Mouse (Mus musculus) limb, embryonic 12.5 days (tissue): ENCODE results near the gene Inpp5d. TPM values are rescaled to one million over a fixed set of nuclear protein-coding genes. Genes with fewer than 3 reads are reported as not detected.

Experiments
- ATAC-seq: fragments of 200-750 bp; cut with Nextera tagmentation; 2 replicates; pipeline ENCODE4 v1.8.0; 2017; ENCODE audit warnings: low read depth, moderate TSS enrichment; ENCODE audit not compliant: insufficient number of reproducible peaks, insufficient read depth, low FRiP score, low TSS enrichment
- H3K27ac ChIP-seq: fragments of 300-500 bp; sonication (generic); 2 replicates; pipeline ENCODE4 v1.5.1; 2016; ENCODE audit warnings: mild to moderate bottlenecking, moderate library complexity
- H3K27me3 ChIP-seq: fragments of 300-500 bp; sonication (generic); 2 replicates; pipeline ENCODE4 v1.6.1; 2016; ENCODE audit warnings: mild to moderate bottlenecking, moderate library complexity
- H3K36me3 ChIP-seq: fragments of 300-500 bp; sonication (generic); 2 replicates; pipeline ENCODE4 v1.6.1; 2016; ENCODE audit warnings: mild to moderate bottlenecking, moderate library complexity
- H3K4me1 ChIP-seq: fragments of 300-500 bp; sonication (generic); replicated peaks from 2 replicates; pipeline ENCODE4 v1.6.1; 2016
- H3K4me2 ChIP-seq: fragments of 300-500 bp; sonication (generic); 2 replicates; pipeline ENCODE4 v1.6.1; 2016; ENCODE audit warnings: mild to moderate bottlenecking, moderate library complexity
- H3K4me3 ChIP-seq: fragments of 300-500 bp; sonication (generic); replicated peaks from 2 replicates; pipeline ENCODE4 v1.5.1; 2016; ENCODE audit warnings: mild to moderate bottlenecking
- H3K9ac ChIP-seq: fragments of 300-500 bp; sonication (generic); replicated peaks from 2 replicates; pipeline ENCODE4 v1.6.1; 2016; ENCODE audit warnings: mild to moderate bottlenecking, moderate library complexity
- H3K9me3 ChIP-seq: fragments of 300-500 bp; sonication (generic); 2 replicates; pipeline ENCODE4 v1.6.1; 2016; ENCODE audit warnings: mild to moderate bottlenecking, moderate library complexity
- whole genome bisulfite sequencing: fragments of 180-500 bp; shearing (Covaris S2); methylation state at CpG from one replicate; pipeline ENCODE4 v1.1.7; 2016; 5-methylcytosine and 5-hydroxymethylcytosine counted together
- polyA plus RNA-seq: library from polyadenylated mRNA; unstranded; fragments of >200 nt; fragmentation: Nextera tagmentation; extraction: Ambion mirVana; gene quantifications from 2 replicates; pipeline ENCODE4 v1.2.1, GENCODE M21; 2016

Inpp5d gene
- polyA plus RNA-seq, 1 experiment from 2014 or later = 3.6 TPM

DNA sequence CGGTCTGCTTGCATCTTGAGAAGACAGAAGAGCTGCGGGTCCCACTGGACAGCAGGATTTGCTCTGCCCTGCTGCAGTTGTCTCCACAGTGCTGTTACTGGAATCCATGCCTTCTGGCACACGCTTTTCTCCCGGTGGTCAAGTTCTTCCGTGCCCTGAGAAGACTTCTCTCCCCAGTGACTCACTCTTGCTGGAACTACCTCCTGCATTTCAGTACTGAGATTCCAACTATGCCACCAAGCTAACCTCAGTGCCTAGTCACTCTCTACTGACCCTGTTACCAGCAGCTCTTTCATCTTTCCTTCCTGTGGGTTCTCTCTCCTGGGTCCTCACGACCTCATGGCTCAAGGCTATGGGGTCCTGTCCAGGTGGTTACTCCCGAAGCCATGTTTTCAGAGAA, 22.9 kb downstream of the Inpp5d start:
- no peak for ATAC-seq
- Histone ChIP-seq H3K36me3 (no peaks in the 10 kb centered on the region), H3K27me3 (no peaks in the 10 kb centered on the region), H3K9me3 (no peaks in the 10 kb centered on the region), H3K4me1 (no peaks in the 10 kb centered on the region; the same call in 1 of the 2 replicates), H3K4me2 (no peak overlapping the region), H3K9ac (no peak overlapping the region), H3K4me3 (no peak overlapping the region), H3K27ac (no peak overlapping the region)
- WGBS = 89% methylated on average over 7 of the region's 7 CpGs

DNA sequence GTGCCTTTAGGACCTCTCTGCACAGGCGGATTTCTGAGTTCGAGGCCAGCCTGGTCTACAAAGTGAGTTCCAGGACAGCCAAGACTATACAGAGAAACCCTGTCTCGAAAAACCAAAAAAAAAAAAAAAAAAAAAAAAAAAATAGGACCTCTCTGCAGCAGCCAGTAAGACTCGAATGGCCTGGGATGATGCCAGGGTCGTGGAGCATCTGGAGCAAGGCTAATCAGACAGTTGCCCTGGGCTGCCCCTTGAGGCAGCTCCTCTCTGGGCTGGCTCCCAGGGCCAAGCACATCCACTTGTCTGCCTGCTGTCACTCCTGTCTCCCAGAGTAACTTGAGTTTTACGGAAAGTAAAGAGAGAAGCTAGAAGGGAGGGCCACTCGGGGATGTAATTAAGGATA, 24.9 kb downstream of the Inpp5d start:
- Histone ChIP-seq H3K36me3 (no peaks in the 10 kb centered on the region), H3K4me1 (no peaks in the 10 kb centered on the region; the same call in 1 of the 2 replicates), H3K4me2 (no peak overlapping the region), H3K4me3 (no peak overlapping the region), H3K27me3 (no peaks in the 10 kb centered on the region), H3K9ac (no peak overlapping the region), H3K27ac (no peak overlapping the region), H3K9me3 (no peaks in the 10 kb centered on the region)
- WGBS = 75% methylated on average over 7 of the region's 7 CpGs
- no peak for ATAC-seq

DNA sequence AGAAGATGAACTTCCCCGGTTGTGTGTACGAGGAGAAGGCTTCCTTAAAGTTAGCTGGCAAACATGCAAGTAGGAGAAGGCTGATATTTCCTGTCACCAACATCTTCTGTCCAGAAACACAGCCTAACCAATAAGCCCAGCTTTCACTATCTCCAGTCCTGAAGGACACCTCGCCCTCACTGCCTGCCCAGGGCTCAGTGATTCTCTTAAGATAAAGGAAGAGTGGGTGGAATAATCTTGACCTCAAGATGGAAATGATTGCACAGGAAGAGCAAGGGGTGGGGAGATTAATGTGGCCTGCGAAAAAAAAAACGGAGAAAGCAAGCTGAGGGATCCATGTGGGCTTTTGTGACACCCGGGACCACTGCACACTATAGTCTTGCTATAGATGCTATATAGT, 25.6 kb downstream of the Inpp5d start:
- Histone ChIP-seq H3K9ac (no peak overlapping the region), H3K9me3 (no peaks in the 10 kb centered on the region), H3K4me1 (no peaks in the 10 kb centered on the region), H3K27ac (no peak overlapping the region), H3K4me3 (no peak overlapping the region), H3K27me3 (no peaks in the 10 kb centered on the region), H3K4me2 (no peak overlapping the region), H3K36me3 (no peaks in the 10 kb centered on the region)
- ATAC-seq = no peak
- WGBS = 83% methylated on average over 6 of the region's 6 CpGs

DNA sequence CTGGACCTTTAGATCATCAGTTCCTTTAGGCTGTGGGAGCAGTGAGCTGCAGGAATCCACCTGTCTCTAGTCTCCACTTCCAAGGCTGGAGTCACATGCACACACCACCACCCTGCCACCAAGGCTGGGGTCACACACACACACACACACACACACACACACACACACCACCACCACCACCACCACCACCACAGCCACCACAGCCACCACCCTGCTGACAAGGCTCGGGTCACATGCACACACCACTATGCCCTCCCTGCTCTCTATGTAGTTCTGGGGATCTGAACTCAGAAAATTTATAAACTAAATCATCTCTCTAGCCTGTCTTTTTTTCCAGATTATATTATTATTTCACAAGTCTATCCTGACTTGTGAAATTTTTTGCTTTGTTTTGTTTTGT, 27.7 kb downstream of the Inpp5d start:
- H3K4me3 ChIP-seq = no peak overlapping the region
- 88% methylated on average over 1 of the region's 1 CpGs for WGBS
- no peak overlapping the region for H3K9ac ChIP-seq
- H3K9me3 ChIP-seq = no peaks in the 10 kb centered on the region
- H3K27ac ChIP-seq = no peak overlapping the region
- H3K4me1 ChIP-seq = no peaks in the 10 kb centered on the region
- no peak for ATAC-seq
- H3K36me3 ChIP-seq = no peaks in the 10 kb centered on the region
- H3K27me3 ChIP-seq = no peaks in the 10 kb centered on the region
- no peak overlapping the region for H3K4me2 ChIP-seq

DNA sequence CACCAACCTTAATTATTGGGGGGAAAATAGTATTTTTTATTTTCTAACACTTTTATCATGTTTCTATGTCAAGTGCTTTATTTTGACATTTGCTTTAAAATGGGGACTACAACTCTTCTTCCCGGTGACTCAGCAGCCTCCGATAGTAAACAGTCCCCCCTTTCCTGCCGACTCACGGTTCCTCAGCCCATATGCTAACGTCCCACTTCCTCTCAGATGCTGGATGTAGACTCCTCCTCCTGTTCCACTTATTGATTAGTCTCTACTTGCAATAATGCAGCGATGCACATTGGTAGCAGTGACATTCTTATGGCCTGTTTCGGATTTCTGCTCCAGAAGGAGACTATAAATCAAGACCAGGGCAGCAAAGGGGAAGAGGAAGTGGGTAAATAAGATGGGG, 28.5 kb downstream of the Inpp5d start:
- H3K27ac ChIP-seq = no peak overlapping the region
- no peak for ATAC-seq

DNA sequence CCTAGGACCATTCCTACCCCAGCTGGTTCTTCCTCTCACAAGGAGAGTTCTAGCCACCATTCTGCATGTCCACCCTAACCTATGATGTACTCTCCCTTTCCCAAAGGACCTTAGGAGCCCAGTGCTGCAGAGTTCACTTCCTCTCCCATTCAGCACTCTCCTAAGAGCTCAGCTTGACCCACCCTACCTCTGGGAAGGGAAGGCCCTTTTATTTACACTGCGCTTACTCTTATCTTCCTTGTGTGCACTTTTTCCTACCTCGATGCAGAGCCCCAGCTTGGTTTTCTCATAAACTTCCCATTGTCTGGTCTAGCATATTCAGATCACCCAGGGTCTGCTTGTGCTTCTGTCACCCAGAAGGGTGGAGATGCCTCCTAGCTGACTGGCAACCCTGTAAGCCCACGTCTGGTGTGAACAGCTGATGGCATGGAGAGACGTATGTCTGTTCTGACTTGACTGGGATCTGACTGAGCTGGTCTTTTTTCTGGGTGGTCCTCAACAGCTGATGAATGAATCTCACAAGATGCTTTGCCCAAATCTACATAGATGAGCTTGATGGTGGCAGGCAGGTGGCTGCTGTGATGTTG, 29.2 kb downstream of the Inpp5d start:
- Histone ChIP-seq H3K9me3 (no peaks in the 10 kb centered on the region), H3K27ac (no peak overlapping the region), H3K4me1 (no peaks in the 10 kb centered on the region), H3K4me2 (no peak overlapping the region), H3K9ac (no peak overlapping the region), H3K36me3 (no peaks in the 10 kb centered on the region), H3K4me3 (no peak overlapping the region), H3K27me3 (no peaks in the 10 kb centered on the region)
- 75% methylated on average over 4 of the region's 4 CpGs for WGBS
- no peak for ATAC-seq

More for the DNA sequence above, 28.5 kb downstream of the Inpp5d start:
- 52% methylated on average over 7 of the region's 7 CpGs for WGBS
- Histone ChIP-seq H3K9ac (no peak overlapping the region), H3K4me3 (no peak overlapping the region), H3K4me1 (no peaks in the 10 kb centered on the region), H3K4me2 (no peak overlapping the region), H3K27me3 (no peaks in the 10 kb centered on the region), H3K9me3 (no peaks in the 10 kb centered on the region), H3K36me3 (no peaks in the 10 kb centered on the region)

DNA sequence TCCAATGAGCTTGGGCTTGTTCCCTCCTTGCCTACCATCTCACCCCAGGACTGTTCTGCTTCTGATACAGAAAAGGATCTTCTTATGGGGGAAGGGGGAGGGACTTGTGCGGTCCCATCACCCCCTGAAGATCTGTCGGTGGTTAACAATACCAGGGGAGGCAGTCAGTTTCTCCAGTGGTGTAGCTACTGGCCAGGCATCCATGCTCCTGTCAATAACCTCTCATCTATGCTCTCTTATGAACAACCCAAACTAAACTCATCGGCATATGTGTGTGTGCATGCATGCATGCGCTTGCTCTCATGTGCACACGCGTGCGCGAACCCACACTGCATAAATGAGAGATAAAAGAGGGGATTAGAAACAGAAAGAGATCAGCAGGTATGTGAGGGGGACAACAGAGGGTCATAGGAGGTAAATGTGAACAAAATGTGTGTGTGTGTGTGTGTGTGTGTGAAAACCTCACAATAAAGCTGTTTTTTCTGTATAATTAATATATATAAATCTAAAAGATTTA, 29.9 kb downstream of the Inpp5d start:
- Histone ChIP-seq H3K4me2 (no peak overlapping the region), H3K36me3 (no peaks in the 10 kb centered on the region), H3K4me3 (no peak overlapping the region), H3K9ac (no peak overlapping the region), H3K27me3 (no peaks in the 10 kb centered on the region), H3K9me3 (no peaks in the 10 kb centered on the region), H3K27ac (no peak overlapping the region), H3K4me1 (no peaks in the 10 kb centered on the region)
- no peak for ATAC-seq
- 93% methylated on average over 8 of the region's 8 CpGs for WGBS

DNA sequence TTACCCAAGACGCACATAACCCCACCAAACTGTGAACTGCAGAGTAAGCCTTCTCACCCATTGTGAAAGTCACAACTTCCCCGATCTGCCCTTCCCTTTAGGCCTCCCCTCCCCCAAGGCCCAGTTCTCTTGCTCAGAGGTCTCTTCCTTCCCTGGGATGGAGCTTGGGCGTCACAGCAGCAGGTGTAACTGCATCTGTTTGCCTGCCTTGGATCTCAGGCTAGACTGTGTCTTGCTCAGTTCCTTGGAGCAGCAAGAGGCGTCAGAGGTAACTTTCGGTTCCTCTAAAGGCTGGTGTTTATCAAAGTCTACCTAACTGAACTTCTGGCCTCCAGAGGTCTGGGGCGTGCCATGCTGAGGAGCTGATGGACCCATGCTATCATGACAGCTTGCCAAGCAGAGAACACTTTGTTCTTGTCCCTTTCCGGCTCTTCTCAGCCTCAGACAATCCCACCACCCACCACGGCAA, 30.5 kb downstream of the Inpp5d start:
- WGBS = 81% methylated on average over 8 of the region's 8 CpGs
- Histone ChIP-seq H3K4me2 (no peak overlapping the region), H3K4me3 (no peak overlapping the region), H3K27ac (no peak overlapping the region), H3K9ac (no peak overlapping the region), H3K9me3 (no peaks in the 10 kb centered on the region), H3K4me1 (no peaks in the 10 kb centered on the region), H3K36me3 (no peaks in the 10 kb centered on the region), H3K27me3 (no peaks in the 10 kb centered on the region)
- no peak for ATAC-seq

DNA sequence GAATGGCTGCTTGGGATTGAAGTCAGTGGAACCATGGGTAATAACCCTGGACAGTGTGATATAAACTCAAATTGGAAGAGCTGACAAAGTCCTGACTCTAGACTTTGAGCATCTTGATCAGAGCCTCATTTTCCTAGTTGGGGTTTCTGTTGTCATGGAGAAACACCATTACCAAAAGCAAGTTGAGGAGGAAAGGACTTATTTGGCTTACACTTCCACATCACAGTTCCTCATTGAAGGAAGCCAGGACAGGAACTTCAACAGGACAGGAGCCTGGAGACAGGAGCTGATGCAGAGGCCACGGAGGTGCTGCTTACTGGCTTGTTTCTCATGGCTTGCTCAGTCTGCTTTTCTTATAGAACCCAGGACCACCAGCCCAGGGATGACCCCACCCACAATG, 31.3 kb downstream of the Inpp5d start:
- WGBS = 85% methylated on average over 1 of the region's 1 CpGs
- Histone ChIP-seq H3K4me1 (no peaks in the 10 kb centered on the region), H3K27ac (no peak overlapping the region), H3K27me3 (no peaks in the 10 kb centered on the region), H3K4me2 (no peak overlapping the region), H3K9me3 (no peaks in the 10 kb centered on the region), H3K4me3 (no peak overlapping the region), H3K9ac (no peak overlapping the region), H3K36me3 (no peaks in the 10 kb centered on the region)
- no peak for ATAC-seq

DNA sequence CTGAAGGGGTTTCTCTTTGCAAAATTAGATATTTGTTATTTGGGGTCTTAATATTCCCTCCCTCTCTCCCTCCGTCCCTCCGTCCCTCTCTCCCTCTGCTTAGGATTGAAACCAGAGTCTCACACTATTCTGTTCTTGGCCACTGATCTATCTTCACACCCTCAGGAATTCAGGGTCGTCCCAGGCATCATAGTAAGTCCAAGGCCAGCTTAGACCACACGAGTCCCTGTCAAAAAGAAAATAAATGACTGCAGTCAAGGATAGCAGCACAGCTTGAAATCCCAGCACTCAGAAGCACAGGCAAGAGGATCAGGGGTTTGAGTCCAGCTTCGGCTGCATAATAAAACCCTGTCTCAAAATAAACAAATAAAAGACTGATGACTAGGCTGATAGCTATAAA, 35.0 kb downstream of the Inpp5d start:
- no peak overlapping the region for H3K4me2 ChIP-seq
- no peak overlapping the region for H3K4me3 ChIP-seq
- WGBS = 50% methylated on average over 5 of the region's 5 CpGs
- no peak for ATAC-seq
- no peaks in the 10 kb centered on the region for H3K27me3 ChIP-seq
- no peaks in the 10 kb centered on the region for H3K36me3 ChIP-seq
- H3K9me3 ChIP-seq = no peaks in the 10 kb centered on the region
- no peak overlapping the region for H3K9ac ChIP-seq
- peaks cover 10% of the 10 kb centered on the region for H3K4me1 ChIP-seq
- H3K27ac ChIP-seq = no peak overlapping the region

DNA sequence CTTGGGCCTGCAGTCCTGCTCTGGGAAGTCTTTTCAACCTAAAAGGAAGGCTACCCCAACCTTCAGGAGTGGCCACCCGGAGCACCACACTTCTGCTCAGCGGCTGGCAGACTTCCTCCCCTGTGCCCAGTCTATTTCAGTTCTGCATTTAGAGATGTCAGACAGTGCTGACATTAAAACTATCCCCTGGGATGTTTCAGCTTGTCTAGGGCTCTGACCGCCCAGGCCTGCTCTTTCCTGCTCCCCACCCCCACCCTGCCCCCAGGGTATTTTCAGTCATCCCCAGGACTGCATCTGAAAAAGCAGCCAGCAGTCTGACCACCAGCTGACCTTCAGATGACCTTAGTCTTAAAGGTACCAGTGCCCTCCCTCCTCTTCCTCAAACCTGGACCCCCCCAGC, 38.0 kb downstream of the Inpp5d start:
- no peak overlapping the region for H3K9ac ChIP-seq
- H3K9me3 ChIP-seq = no peaks in the 10 kb centered on the region
- no peak overlapping the region for H3K4me2 ChIP-seq
- H3K27ac ChIP-seq = no peak overlapping the region
- 72% methylated on average over 3 of the region's 3 CpGs for WGBS
- ATAC-seq = no peak
- H3K36me3 ChIP-seq = no peaks in the 10 kb centered on the region
- no peaks in the 10 kb centered on the region for H3K27me3 ChIP-seq
- H3K4me3 ChIP-seq = no peak overlapping the region
- peaks cover 10% of the 10 kb centered on the region for H3K4me1 ChIP-seq

DNA sequence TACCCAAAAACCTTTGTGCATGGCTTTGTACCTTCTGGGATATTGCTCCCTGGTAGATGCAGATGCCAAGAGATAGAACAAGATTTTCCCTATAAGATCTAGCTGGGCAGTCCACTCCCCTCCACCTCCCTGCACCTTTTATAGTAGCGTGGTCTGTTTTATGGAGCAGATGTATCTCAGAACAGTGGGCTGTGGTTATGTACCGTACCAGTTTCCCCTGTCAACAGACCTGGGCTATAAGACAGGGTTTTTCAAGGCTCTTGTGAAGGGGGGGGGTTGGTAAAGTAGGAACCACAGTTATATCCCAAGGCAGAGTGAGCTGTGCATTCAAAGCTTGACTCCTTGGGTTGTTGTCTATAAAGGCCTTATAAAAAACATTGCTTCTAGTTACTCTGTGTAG, 38.4 kb downstream of the Inpp5d start:
- no peaks in the 10 kb centered on the region for H3K27me3 ChIP-seq
- no peaks in the 10 kb centered on the region for H3K9me3 ChIP-seq
- 59% methylated on average over 2 of the region's 2 CpGs for WGBS
- H3K9ac ChIP-seq = no peak overlapping the region
- peaks cover 10% of the 10 kb centered on the region for H3K4me1 ChIP-seq
- ATAC-seq = no peak
- H3K4me3 ChIP-seq = no peak overlapping the region
- H3K27ac ChIP-seq = no peak overlapping the region
- no peak overlapping the region for H3K4me2 ChIP-seq
- no peaks in the 10 kb centered on the region for H3K36me3 ChIP-seq
